Mouse (Mus musculus) gastrocnemius, postnatal 4 days (tissue): ENCODE measurements around the gene Cd9. TPM values are rescaled to one million over a fixed set of nuclear protein-coding genes. Genes with fewer than 3 reads are reported as not detected.

ENCODE experiments used
- DNase-seq, 2 experiments: peaks; one replicate each; pipeline ENCODE4 v3.0.0; 2021 to 2022; ENCODE audit warnings: low spot score in 2 of 2, mixed read lengths in 2 of 2
- total RNA-seq, 2 experiments: library from RNA; stranded (reverse); gene quantifications; 2 replicates each; pipeline ENCODE4 v1.2.3; 2021

Cd9 gene
- total RNA-seq, 2 experiments from 2014 or later = 99.0 to 103 TPM

DNA sequence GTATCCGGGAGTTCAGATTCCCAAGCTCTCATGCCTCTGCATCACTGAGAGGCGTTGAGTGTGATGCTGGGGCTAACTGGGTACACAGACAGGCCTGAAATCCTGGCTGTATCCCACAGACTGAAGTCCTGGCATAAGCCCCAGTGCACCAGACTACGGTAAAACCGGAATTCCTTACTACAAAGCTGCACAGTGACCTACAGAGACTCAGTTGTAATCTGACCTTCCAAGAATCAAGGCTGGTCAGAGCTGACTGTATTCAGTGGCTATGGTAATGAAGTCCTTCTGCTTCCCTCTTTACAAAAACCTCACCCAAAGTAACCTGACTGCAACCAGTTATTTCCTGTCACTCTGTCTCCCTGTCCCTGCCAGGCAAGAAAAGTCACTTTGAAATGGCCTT lies 47.4 kb downstream of the Cd9 start:
- no peak for DNase-seq

- no peak for DNase-seq
Measured at GRCm38 (mm10) chr6:125445381-125445780, 49.2 kb downstream of the Cd9 start.

GRCm38 (mm10) chr6:125442591-125442990 lies 52.0 kb downstream of the Cd9 start:
- no peak for DNase-seq

DNA sequence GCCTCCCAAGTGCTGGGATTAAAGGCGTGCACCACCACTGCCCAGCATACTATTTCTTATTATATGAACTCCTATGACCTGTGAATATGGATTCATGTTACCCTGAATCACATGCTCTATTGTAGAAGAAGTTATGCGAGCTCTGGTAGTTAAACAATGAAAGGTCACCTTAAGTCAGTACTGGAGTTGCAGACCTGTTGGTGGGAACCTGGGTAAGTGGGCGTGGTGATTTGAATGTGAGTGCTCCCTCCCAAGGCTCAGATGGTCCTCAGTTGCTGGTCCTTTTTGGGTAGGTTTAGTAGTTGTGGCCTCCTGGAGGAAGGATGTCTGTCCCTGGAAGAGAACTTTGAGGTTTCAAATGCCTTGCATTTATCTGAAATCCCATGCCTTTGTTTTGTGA lies 57.8 kb downstream of the Cd9 start:
- no peak for DNase-seq

- DNase-seq = no peak
Measured at GRCm38 (mm10) chr6:125434735-125435518, 59.7 kb downstream of the Cd9 start.

- no peak for DNase-seq
Measured at GRCm38 (mm10) chr6:125433704-125434447, 60.7 kb downstream of the Cd9 start.

- no peak for DNase-seq
Measured at GRCm38 (mm10) chr6:125433257-125433656, 61.3 kb downstream of the Cd9 start.

- no peak for DNase-seq
Measured at GRCm38 (mm10) chr6:125432522-125432921, 62.1 kb downstream of the Cd9 start.

- DNase-seq = no peak
Measured at GRCm38 (mm10) chr6:125430982-125431381, 63.6 kb downstream of the Cd9 start.

DNA sequence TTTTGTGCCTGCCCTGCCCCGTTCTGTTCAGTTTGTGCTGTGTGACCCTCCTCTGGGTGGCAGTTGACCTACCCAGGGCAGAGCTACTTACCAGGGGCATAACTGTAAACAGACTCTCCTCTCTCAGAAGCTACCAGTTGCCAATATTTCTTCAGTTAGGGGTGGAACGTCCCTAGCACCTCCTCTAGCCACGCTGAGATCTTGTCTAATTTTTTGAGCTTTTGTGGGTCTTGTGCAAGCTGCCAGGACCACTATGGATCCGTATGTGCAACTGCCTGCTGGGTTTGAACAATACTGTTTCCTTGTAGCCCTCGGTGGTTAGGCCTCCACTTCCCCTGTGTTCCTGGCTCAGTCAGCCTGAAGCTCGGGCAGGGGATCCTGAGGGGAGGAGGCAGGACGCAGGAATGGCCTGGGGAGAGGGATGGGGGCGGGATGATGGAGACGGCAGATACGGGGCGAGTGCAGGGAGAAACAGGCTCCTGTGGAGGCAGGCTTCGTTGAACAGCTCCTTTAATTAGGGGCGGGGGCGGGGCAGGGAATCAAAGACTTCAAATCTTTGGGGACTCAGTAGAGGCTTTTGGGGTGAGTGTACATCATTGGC lies 64.1 kb downstream of the Cd9 start:
- DNase-seq = no peak

DNA sequence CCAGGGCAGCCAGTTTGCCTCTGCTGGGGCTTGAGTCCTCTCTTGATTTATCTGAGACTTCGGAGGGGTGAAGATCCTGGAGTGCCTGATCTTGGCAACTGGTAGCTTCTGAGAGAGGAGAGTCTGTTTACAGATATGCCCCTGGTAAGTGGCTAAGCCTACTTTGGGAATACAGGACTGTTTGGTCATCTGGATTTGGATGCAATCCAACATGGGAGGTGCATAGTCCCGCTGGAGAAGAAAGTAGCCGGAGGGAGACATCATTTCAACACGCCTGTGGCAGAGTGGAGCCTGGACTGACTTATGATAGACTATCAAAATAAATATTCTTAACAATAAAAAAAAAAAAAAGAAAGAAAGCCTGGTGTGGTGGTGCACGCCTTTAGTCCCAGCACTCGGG lies 64.8 kb downstream of the Cd9 start:
- DNase-seq = no peak

- peak; percentile 80 to 85 for DNase-seq
Measured at GRCm38 (mm10) chr6:125426383-125427360, 67.9 kb downstream of the Cd9 start.

GRCm38 (mm10) chr6:125425205-125426090 lies 69.1 kb downstream of the Cd9 start:
- DNase-seq = no peak

DNA sequence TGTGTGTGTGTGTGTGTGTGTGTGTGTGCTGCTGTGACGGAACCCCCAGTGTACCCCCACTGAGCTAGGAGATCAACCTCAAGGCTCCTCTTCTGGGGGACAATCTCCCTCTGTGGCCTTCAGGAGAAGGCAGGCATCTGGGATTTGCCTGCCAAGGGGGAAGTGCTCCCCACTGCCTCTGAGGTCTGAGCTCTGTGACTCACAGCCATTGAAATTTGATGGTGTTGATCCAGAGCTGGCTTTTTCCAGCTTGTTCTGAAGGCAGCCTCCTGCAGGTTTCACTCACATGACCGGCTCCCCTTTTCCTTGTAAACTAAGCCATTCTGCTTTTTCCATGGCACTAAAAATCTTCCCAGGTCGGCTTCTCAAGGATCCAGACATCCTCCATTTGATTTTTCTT lies 70.4 kb downstream of the Cd9 start:
- peak in 1 of 2 experiments; percentile 24 for DNase-seq

- DNase-seq = no peak
Measured at GRCm38 (mm10) chr6:125423507-125423906, 71.1 kb downstream of the Cd9 start.

- no peak for DNase-seq
Measured at GRCm38 (mm10) chr6:125423099-125423498, 71.5 kb downstream of the Cd9 start.

DNA sequence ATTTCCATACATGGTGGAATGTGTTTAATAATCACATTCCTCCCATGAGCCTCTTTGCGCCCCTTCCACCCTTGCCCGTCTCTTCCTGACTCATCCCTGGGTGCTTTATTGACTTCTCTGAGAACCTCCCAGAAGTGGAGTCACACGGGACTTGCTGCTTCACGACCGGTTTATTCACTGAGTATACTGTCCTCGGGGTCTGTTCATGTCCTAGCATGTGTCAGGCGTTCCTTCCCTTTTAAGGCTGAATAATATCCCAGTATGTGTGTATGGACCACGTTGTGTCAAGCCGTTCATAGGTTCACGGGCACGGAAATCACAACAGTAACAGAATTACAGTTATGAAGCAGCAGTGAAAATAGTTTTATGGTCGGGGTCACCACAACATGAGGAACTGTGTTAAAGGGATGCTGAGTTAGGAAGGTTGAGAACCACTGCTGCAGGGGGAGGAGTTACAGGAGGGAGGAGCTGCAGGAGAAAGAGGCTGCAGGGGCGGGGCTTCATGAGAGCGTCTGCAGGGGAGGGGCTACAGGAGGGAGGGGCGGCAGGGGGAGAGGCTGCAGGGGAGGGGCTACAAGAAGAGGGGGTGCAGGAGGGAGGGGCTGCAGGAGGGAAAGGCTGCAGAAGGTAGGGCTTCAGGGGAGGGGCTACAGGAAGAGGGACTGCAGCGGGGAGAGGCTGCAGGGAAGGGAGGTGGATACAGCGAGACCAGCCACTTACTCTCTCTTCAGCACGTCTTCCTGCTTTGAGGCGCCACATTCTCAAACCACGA lies 72.4 kb downstream of the Cd9 start:
- DNase-seq = peak in 1 of 2 experiments; percentile 54

- DNase-seq = no peak
Measured at GRCm38 (mm10) chr6:125420458-125421063, 74.0 kb downstream of the Cd9 start.

DNA sequence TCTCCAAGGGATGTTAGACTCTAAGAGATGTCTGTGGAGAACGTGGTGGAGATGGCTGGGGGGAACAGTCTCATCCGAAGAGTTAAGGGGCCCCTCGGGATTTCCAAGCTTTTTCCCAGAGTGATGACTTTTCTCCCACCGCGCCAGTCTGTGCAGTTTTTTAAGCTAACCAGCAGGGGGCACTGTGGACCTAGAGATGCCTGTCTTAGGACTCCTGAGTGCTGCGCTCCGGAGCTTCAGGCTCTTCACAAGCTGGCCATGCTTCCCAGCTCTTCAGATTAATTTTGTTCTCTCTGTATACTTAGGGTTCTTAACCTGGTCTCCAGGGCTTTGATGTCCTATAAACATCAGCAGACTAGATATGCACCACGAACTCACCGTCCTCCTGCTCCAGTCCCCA lies 75.8 kb downstream of the Cd9 start:
- DNase-seq = peak; percentile 72 to 78
